Mouse (Mus musculus): Measurements from ENCODE around the gene Tmem156.

Gene Tmem156

GRCm38 (mm10) chr5:65047285-65047855 is 44.6 kb downstream of the Tmem156 start:
- no peak for DNase-seq (ENCODE audit: low spot score in 2 of 2)

GRCm38 (mm10) chr5:65046442-65047284 is 45.3 kb downstream of the Tmem156 start:
- DNase-seq (ENCODE audit: low spot score in 2 of 2) = no peak

GRCm38 (mm10) chr5:65045642-65046370 is 46.1 kb downstream of the Tmem156 start:
- DNase-seq (ENCODE audit: low spot score in 2 of 2) = no peak

- DNase-seq (ENCODE audit: low spot score in 2 of 2) = no peak
Measured at GRCm38 (mm10) chr5:65043407-65043895, 48.5 kb downstream of the Tmem156 start.

- peak in 1 of 2 experiments; percentile 8 for DNase-seq (ENCODE audit: low spot score in 2 of 2)
Measured at GRCm38 (mm10) chr5:65040463-65040862, 51.5 kb downstream of the Tmem156 start.

- no peak for DNase-seq (ENCODE audit: low spot score in 2 of 2)
Measured at GRCm38 (mm10) chr5:65038811-65039571, 52.9 kb downstream of the Tmem156 start.

- no peak for DNase-seq (ENCODE audit: low spot score in 2 of 2)
Measured at GRCm38 (mm10) chr5:65038305-65038704, 53.6 kb downstream of the Tmem156 start.

GRCm38 (mm10) chr5:65036597-65036996 is 55.3 kb downstream of the Tmem156 start:
- DNase-seq (ENCODE audit: low spot score in 2 of 2) = no peak

GRCm38 (mm10) chr5:65028019-65028418 is 63.9 kb downstream of the Tmem156 start:
- no peak for DNase-seq (ENCODE audit: low spot score in 2 of 2)

GRCm38 (mm10) chr5:65026776-65027175 is 65.2 kb downstream of the Tmem156 start:
- DNase-seq (ENCODE audit: low spot score in 2 of 2) = no peak

- peak; percentile 72 to 74 for DNase-seq (ENCODE audit: low spot score in 2 of 2)
Measured at GRCm38 (mm10) chr5:65025916-65026315, 66.0 kb downstream of the Tmem156 start.

GRCm38 (mm10) chr5:65024641-65025040 is 67.3 kb downstream of the Tmem156 start:
- no peak for DNase-seq (ENCODE audit: low spot score in 2 of 2)

GRCm38 (mm10) chr5:65022006-65022405 is 69.9 kb downstream of the Tmem156 start:
- DNase-seq (ENCODE audit: low spot score in 2 of 2) = no peak

- no peak for DNase-seq (ENCODE audit: low spot score in 2 of 2)
Measured at GRCm38 (mm10) chr5:65019823-65020222, 72.1 kb downstream of the Tmem156 start.

GRCm38 (mm10) chr5:65019109-65019508 is 72.8 kb downstream of the Tmem156 start:
- no peak for DNase-seq (ENCODE audit: low spot score in 2 of 2)

- no peak for DNase-seq (ENCODE audit: low spot score in 2 of 2)
Measured at GRCm38 (mm10) chr5:65015508-65015907, 76.4 kb downstream of the Tmem156 start.

- DNase-seq (ENCODE audit: low spot score in 2 of 2) = no peak
Measured at GRCm38 (mm10) chr5:65011901-65012573, 79.9 kb downstream of the Tmem156 start.

GRCm38 (mm10) chr5:65006011-65006491 is 85.9 kb downstream of the Tmem156 start:
- peak; percentile 9 to 20 for DNase-seq (ENCODE audit: low spot score in 2 of 2)

- no peak for DNase-seq (ENCODE audit: low spot score in 2 of 2)
Measured at GRCm38 (mm10) chr5:65005251-65005650, 86.7 kb downstream of the Tmem156 start.

All from spleen, postnatal 36 days (tissue).